Mouse (Mus musculus) brain, embryonic 14.5 days (tissue): ENCODE results near the gene Dock7. TPM values are rescaled to one million over a fixed set of nuclear protein-coding genes. Genes with fewer than 3 reads are reported as not detected.
A peak's percentile ranks its signal among the peaks of the same experiment; 100 is the strongest.

Source experiments
- DNase-seq: peaks from one replicate; pipeline ENCODE4 v3.0.0-alpha.2; 2011; ENCODE audit warnings: low read depth
- CTCF ChIP-seq: fragments of 200-500 bp; IDR thresholded peaks from 2 replicates; pipeline ENCODE4 v1.5.1; 2012; ENCODE audit warnings: inconsistent platforms, mild to moderate bottlenecking, moderate library complexity, borderline replicate concordance; ENCODE audit not compliant: insufficient read depth, insufficient read length; ENCODE audit errors: extremely low read depth
- POLR2A ChIP-seq: fragments of 200-500 bp; IDR thresholded peaks from 2 replicates; pipeline ENCODE4 v1.6.1; 2012; ENCODE audit warnings: mild to moderate bottlenecking, inconsistent platforms, borderline replicate concordance; ENCODE audit not compliant: poor library complexity, insufficient read depth, insufficient read length, severe bottlenecking; ENCODE audit errors: extremely low read depth
- polyA plus RNA-seq: library from polyadenylated mRNA; depleted of rRNA; stranded (reverse); fragments of >200 nt; gene quantifications from 2 replicates; pipeline ENCODE4 v1.2.3, GENCODE M21; 2012

Gene Dock7
- polyA plus RNA-seq, 1 experiment = 197 TPM

GRCm38 (mm10) chr4:99137986-99138641 lies 17.4 kb upstream of the Dock7 start:
- TF ChIP-seq POLR2A (no peak), CTCF (no peak)
- no peak for DNase-seq

- DNase-seq = no peak
- TF ChIP-seq CTCF = no peak
- no peak for TF ChIP-seq POLR2A
Measured at GRCm38 (mm10) chr4:99134522-99134921, 13.8 kb upstream of the Dock7 start.

GRCm38 (mm10) chr4:99133326-99133725 lies 12.6 kb upstream of the Dock7 start:
- TF ChIP-seq CTCF (no peak), POLR2A (no peak)
- DNase-seq = no peak

GRCm38 (mm10) chr4:99132686-99133085 lies 12.0 kb upstream of the Dock7 start:
- peak; percentile 66 for DNase-seq
- TF ChIP-seq POLR2A (no peak), CTCF (no peak)

GRCm38 (mm10) chr4:99131227-99131653 lies 10.5 kb upstream of the Dock7 start:
- TF ChIP-seq CTCF (no peak), POLR2A (no peak)
- no peak for DNase-seq

GRCm38 (mm10) chr4:99123546-99123945 lies 2.8 kb upstream of the Dock7 start:
- TF ChIP-seq POLR2A = no peak
- TF ChIP-seq CTCF = no peak

GRCm38 (mm10) chr4:99122786-99123185 lies 2.1 kb upstream of the Dock7 start:
- TF ChIP-seq CTCF (no peak), POLR2A (no peak)
- no peak for DNase-seq

More at GRCm38 (mm10) chr4:99123546-99123945, 2.8 kb upstream of the Dock7 start:
- peak; percentile 60 for DNase-seq

- TF ChIP-seq POLR2A (no peak), CTCF (no peak)
- DNase-seq = no peak
Measured at GRCm38 (mm10) chr4:99122047-99122446, 1.3 kb upstream of the Dock7 start.

GRCm38 (mm10) chr4:99121123-99121755 lies 524 bp upstream of the Dock7 start:
- peak; percentile 69 for DNase-seq
- TF ChIP-seq POLR2A = no peak
- TF ChIP-seq CTCF = no peak

- no peak for DNase-seq
- TF ChIP-seq CTCF = no peak
- no peak for TF ChIP-seq POLR2A
Measured at GRCm38 (mm10) chr4:99119051-99119450, 1.7 kb downstream of the Dock7 start.

GRCm38 (mm10) chr4:99115797-99116196 lies 4.9 kb downstream of the Dock7 start:
- DNase-seq = no peak
- TF ChIP-seq POLR2A (no peak), CTCF (no peak)

GRCm38 (mm10) chr4:99111670-99112069 lies 9.0 kb downstream of the Dock7 start:
- no peak for TF ChIP-seq CTCF
- no peak for TF ChIP-seq POLR2A

More at GRCm38 (mm10) chr4:99111670-99112069, 9.0 kb downstream of the Dock7 start:
- DNase-seq = no peak
